Mouse (Mus musculus) lung, postnatal 0 days (tissue): Measurements from ENCODE around the gene Atp6v1g2. TPM values are rescaled to one million over a fixed set of nuclear protein-coding genes. Genes with fewer than 3 reads are reported as not detected.

Experiments
- ATAC-seq: fragments of 200-750 bp; cut with Nextera tagmentation; 2 replicates; pipeline ENCODE4 v1.8.0; 2017; ENCODE audit warnings: moderate library complexity
- DNase-seq: peaks from one replicate; pipeline ENCODE4 v3.0.0-alpha.2; 2016; ENCODE audit warnings: low spot score
- H3K27ac ChIP-seq: fragments of 300-500 bp; sonication (generic); 2 replicates; pipeline ENCODE4 v1.5.1; 2014; ENCODE audit warnings: antibody characterized with exemption, mild to moderate bottlenecking, low read length, mixed read lengths
- H3K27me3 ChIP-seq: fragments of 300-500 bp; sonication (generic); replicated peaks from 2 replicates; pipeline ENCODE4 v1.6.1; 2014; ENCODE audit warnings: low read length, mixed read lengths; ENCODE audit not compliant: insufficient read depth
- H3K36me3 ChIP-seq: fragments of 300-500 bp; sonication (generic); 2 replicates; pipeline ENCODE4 v1.6.1; 2014; ENCODE audit warnings: low read length, mixed read lengths; ENCODE audit not compliant: insufficient read depth
- H3K4me1 ChIP-seq: fragments of 300-500 bp; sonication (generic); 2 replicates; pipeline ENCODE4 v1.6.1; 2014; ENCODE audit warnings: antibody characterized with exemption, low read depth, low read length, mixed read lengths; ENCODE audit not compliant: insufficient read depth
- H3K4me2 ChIP-seq: fragments of 300-500 bp; sonication (generic); replicated peaks from 2 replicates; pipeline ENCODE4 v1.6.1; 2014; ENCODE audit warnings: low read depth, mild to moderate bottlenecking, low read length, moderate library complexity, mixed read lengths
- H3K4me3 ChIP-seq: fragments of 300-500 bp; sonication (generic); 2 replicates; pipeline ENCODE4 v1.5.1; 2014; ENCODE audit warnings: low read depth, low read length
- H3K9ac ChIP-seq: fragments of 300-500 bp; sonication (generic); replicated peaks from 2 replicates; pipeline ENCODE4 v1.6.1; 2014; ENCODE audit warnings: low read depth, mild to moderate bottlenecking
- H3K9me3 ChIP-seq: fragments of 300-500 bp; sonication (generic); 2 replicates; pipeline ENCODE4 v1.6.1; 2016; ENCODE audit warnings: low read length, mixed read lengths
- CTCF ChIP-seq: IDR thresholded peaks from 2 replicates; pipeline ENCODE4 v1.5.1; 2016; ENCODE audit warnings: antibody characterized with exemption, mild to moderate bottlenecking
- EP300 ChIP-seq: IDR thresholded peaks from 2 replicates; pipeline ENCODE4 v1.6.1; 2016; ENCODE audit warnings: antibody characterized with exemption, mild to moderate bottlenecking, control low read depth
- WGBS: fragments of 180-500 bp; shearing (Covaris S2); extraction: QIAGEN DNeasy Blood & Tissue Kit; methylation state at CpG from one replicate; pipeline ENCODE4 v1.1.7; 2014; 5-methylcytosine and 5-hydroxymethylcytosine counted together
- polyA plus RNA-seq: library from polyadenylated mRNA; unstranded; fragments of >200 nt; fragmentation: Nextera tagmentation; extraction: Ambion mirVana; gene quantifications from 2 replicates; pipeline ENCODE4 v1.2.1, GENCODE M21; 2015

Gene Atp6v1g2
- polyA plus RNA-seq, 1 experiment from 2014 or later = 4.7 TPM

GRCm38 (mm10) chr17:35195631-35196320 is 37.7 kb upstream of the Atp6v1g2 start:
- ATAC-seq = peak; percentile 91
- Histone ChIP-seq H3K4me1 (peaks cover 4% of the 10 kb centered on the region; the same call in 1 of the 2 replicates), H3K27me3 (no peaks in the 10 kb centered on the region; the same call in 1 of the 2 replicates)

GRCm38 (mm10) chr17:35196321-35196641 is 37.2 kb upstream of the Atp6v1g2 start:
- H3K4me3 ChIP-seq = peak overlapping the region; percentile 45
- H3K27me3 ChIP-seq = no peaks in the 10 kb centered on the region; the same call in 1 of the 2 replicates
- DNase-seq (no peak), ATAC-seq (peak; percentile 29; the same call in 1 of the 2 replicates)
- H3K4me1 ChIP-seq = peaks cover 4% of the 10 kb centered on the region; the same call in 1 of the 2 replicates
- H3K4me2 ChIP-seq = peak overlapping the region; percentile 75
- no peak overlapping the region for H3K27ac ChIP-seq
- H3K9ac ChIP-seq = no peak overlapping the region
- no peaks in the 10 kb centered on the region for H3K36me3 ChIP-seq
- H3K9me3 ChIP-seq = no peaks in the 10 kb centered on the region
- TF ChIP-seq EP300 (no peak), CTCF (no peak)
- 26% methylated on average over 9 of the region's 9 CpGs for WGBS

More at GRCm38 (mm10) chr17:35195631-35196320, 37.7 kb upstream of the Atp6v1g2 start:
- H3K9me3 ChIP-seq = no peaks in the 10 kb centered on the region
- H3K9ac ChIP-seq = no peak overlapping the region
- H3K4me3 ChIP-seq = peak overlapping the region; percentile 45
- H3K4me2 ChIP-seq = peak overlapping the region; percentile 75
- no peak overlapping the region for H3K27ac ChIP-seq
- TF ChIP-seq EP300 (no peak), CTCF (peak; percentile 98)
- H3K36me3 ChIP-seq = no peaks in the 10 kb centered on the region
- DNase-seq = peak; percentile 83
- WGBS = 1% methylated on average over 64 of the region's 66 CpGs

GRCm38 (mm10) chr17:35197126-35197525 is 36.3 kb upstream of the Atp6v1g2 start:
- no peak for DNase-seq
- H3K36me3 ChIP-seq = no peaks in the 10 kb centered on the region
- TF ChIP-seq EP300 (no peak), CTCF (no peak)
- peaks cover 4% of the 10 kb centered on the region; the same call in 1 of the 2 replicates for H3K4me1 ChIP-seq
- no peak overlapping the region for H3K4me2 ChIP-seq
- H3K27ac ChIP-seq = no peak overlapping the region
- peaks cover 3% of the 10 kb centered on the region; the same call in 1 of the 2 replicates for H3K27me3 ChIP-seq
- H3K9me3 ChIP-seq = no peaks in the 10 kb centered on the region
- H3K9ac ChIP-seq = no peak overlapping the region
- ATAC-seq = no peak
- no peak overlapping the region for H3K4me3 ChIP-seq
- WGBS = 56% methylated on average over 5 of the region's 6 CpGs

- Histone ChIP-seq H3K9me3 (no peaks in the 10 kb centered on the region), H3K4me3 (no peak overlapping the region), H3K4me1 (peaks cover 4% of the 10 kb centered on the region; the same call in 1 of the 2 replicates), H3K9ac (no peak overlapping the region), H3K36me3 (no peaks in the 10 kb centered on the region), H3K27ac (no peak overlapping the region), H3K27me3 (peaks cover 3% of the 10 kb centered on the region; the same call in 1 of the 2 replicates), H3K4me2 (no peak overlapping the region)
- 50% methylated on average over 7 of the region's 7 CpGs for WGBS
- no peak for DNase-seq
- TF ChIP-seq CTCF (no peak), EP300 (no peak)
- no peak for ATAC-seq
Observed at GRCm38 (mm10) chr17:35198029-35198428, 35.4 kb upstream of the Atp6v1g2 start.

- Histone ChIP-seq H3K4me3 (no peak overlapping the region), H3K9ac (no peak overlapping the region), H3K9me3 (no peaks in the 10 kb centered on the region), H3K27me3 (peaks cover 3% of the 10 kb centered on the region; the same call in 1 of the 2 replicates), H3K27ac (no peak overlapping the region), H3K36me3 (no peaks in the 10 kb centered on the region), H3K4me2 (no peak overlapping the region), H3K4me1 (peaks cover 4% of the 10 kb centered on the region; the same call in 1 of the 2 replicates)
- 37% methylated on average over 8 of the region's 8 CpGs for WGBS
- DNase-seq (no peak), ATAC-seq (no peak)
- TF ChIP-seq EP300 = no peak
- no peak for TF ChIP-seq CTCF
Observed at GRCm38 (mm10) chr17:35198946-35199345, 34.5 kb upstream of the Atp6v1g2 start.

GRCm38 (mm10) chr17:35200398-35200797 is 33.1 kb upstream of the Atp6v1g2 start:
- H3K27me3 ChIP-seq = peaks cover 3% of the 10 kb centered on the region; the same call in 1 of the 2 replicates
- 77% methylated on average over 11 of the region's 11 CpGs for WGBS
- TF ChIP-seq EP300 (no peak), CTCF (no peak)

More at GRCm38 (mm10) chr17:35200398-35200797, 33.1 kb upstream of the Atp6v1g2 start:
- no peak overlapping the region for H3K27ac ChIP-seq
- no peaks in the 10 kb centered on the region for H3K36me3 ChIP-seq
- no peaks in the 10 kb centered on the region for H3K9me3 ChIP-seq
- no peak overlapping the region for H3K4me2 ChIP-seq
- peak; percentile 33; the same call in 1 of the 2 replicates for ATAC-seq
- no peak overlapping the region for H3K9ac ChIP-seq
- no peaks in the 10 kb centered on the region for H3K4me1 ChIP-seq
- no peak overlapping the region for H3K4me3 ChIP-seq
- peak; percentile 61 for DNase-seq
